Mouse (Mus musculus) left cerebral cortex, adult 18-20 months (tissue): Measurements from ENCODE around the gene Smim20. TPM values are rescaled to one million over a fixed set of nuclear protein-coding genes. Genes with fewer than 3 reads are reported as not detected.
A peak's percentile ranks its signal among the peaks of the same experiment; 100 is the strongest.

ENCODE experiments used
- DNase-seq, 2 experiments: peaks; one replicate each; pipeline ENCODE4 v3.0.0; 2021 to 2022; ENCODE audit warnings: low spot score in 2 of 2, mixed read lengths in 1 of 2
- total RNA-seq, 2 experiments: library from RNA; stranded (reverse); gene quantifications; 2 replicates each; pipeline ENCODE4 v1.2.3; 2021

Smim20 gene
- total RNA-seq, 2 experiments from 2014 or later = 29.2 to 34.2 TPM

DNA sequence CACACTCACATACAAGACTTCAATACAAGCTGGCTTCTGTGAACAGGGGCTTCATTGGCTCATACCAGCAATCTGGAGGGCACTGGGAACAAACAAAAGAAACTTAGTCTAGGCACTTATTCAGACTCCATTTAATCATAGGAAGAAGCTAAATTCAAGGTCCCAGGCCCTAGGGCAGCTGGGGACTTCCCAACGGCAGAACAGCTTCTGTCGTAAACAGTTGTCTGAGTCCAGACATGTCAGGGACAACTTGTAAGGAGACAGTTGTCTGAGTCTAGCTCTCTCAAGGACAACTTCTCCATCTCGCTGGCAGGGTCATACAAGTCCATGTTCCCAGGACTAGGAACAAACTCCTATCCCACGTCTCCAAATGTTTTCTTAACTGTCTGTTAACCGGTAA lies 2.8 kb upstream of the Smim20 start:
- DNase-seq = no peak

DNA sequence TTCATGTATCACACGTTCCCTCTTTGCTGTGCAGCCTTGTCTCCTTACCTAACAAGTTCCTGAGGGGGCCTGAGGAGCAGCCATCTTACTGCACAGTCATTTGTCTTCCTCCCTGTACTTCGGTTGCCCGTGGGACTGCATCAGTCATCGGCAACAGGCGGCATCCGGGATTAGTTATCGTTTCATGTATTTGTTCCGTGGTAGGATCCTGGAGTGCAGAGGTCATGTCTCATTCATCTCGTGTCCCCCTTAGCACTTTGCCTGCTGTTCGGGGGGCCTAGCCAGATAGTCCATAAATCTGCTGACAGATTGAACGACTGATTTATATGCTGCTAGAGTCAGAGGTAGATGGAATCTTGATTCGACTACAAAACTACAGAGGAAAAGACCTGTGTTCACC lies 1.1 kb upstream of the Smim20 start:
- no peak for DNase-seq

DNA sequence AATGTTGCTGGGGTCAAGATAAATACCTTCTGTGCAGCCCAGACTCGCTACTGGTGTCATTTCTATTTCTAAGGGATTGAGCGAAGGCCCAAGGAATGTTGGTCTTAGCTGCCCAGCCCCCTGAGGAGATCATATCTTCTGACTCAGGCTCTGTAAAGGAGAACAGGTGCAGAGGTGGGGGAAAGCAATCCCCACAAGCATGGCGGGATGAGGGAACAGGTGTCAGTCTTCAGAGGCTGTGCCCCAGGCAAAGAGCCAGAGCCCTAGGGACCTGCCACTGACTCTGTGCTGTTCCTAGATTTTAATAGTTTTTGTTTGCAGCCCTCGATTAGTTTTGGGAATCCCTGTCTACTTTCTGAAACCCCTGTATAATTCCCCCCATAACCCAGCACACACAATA lies 702 bp upstream of the Smim20 start:
- DNase-seq = no peak

DNA sequence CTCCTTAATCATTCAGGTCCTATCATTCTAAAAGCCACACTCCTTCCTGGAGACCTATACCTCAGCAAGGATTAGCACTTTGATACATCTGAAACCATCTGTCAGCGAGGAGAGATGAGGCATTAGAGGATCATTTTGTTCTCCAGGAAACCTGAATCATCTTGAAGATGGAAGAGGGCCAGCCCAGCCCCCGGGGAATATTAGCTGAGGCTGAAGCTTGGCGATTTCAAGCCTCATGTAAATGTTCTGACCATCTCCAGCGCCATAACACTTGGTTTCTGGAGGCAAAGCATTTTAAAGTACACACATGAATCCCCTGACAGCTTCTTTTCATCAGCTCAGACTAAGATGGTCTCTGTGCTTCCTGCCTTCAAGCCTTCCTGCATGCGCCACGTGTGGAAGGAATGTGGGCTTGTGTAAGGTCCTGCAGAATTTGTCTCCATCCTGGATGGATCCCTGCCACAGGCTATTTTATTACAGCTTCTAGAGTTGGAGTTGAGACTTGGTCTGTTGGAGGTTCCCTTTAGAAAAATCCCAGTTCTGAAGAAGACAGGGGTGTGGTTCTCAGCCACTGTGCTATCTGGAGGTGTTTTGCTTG lies 1.3 kb downstream of the Smim20 start:
- DNase-seq = no peak

DNA sequence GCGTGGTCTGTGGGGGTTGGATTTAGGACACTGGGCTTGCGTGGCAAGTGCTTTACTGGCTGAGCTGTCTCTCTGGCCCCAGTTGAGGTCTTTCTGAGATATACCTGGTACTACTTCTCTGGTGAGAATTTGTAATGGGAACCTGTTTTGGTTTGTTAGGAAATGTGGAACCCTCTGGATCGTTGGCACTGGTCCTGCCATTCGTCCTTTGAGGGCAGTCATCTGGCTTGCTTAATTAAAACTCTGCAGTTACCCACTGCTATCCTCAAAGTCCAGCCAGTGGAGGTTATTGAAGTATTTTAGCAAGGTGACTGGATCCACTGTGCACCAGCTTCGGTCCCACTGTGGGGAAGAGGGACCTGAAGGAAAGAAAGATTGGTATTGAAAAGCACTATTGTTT lies 2.9 kb downstream of the Smim20 start:
- DNase-seq = no peak

DNA sequence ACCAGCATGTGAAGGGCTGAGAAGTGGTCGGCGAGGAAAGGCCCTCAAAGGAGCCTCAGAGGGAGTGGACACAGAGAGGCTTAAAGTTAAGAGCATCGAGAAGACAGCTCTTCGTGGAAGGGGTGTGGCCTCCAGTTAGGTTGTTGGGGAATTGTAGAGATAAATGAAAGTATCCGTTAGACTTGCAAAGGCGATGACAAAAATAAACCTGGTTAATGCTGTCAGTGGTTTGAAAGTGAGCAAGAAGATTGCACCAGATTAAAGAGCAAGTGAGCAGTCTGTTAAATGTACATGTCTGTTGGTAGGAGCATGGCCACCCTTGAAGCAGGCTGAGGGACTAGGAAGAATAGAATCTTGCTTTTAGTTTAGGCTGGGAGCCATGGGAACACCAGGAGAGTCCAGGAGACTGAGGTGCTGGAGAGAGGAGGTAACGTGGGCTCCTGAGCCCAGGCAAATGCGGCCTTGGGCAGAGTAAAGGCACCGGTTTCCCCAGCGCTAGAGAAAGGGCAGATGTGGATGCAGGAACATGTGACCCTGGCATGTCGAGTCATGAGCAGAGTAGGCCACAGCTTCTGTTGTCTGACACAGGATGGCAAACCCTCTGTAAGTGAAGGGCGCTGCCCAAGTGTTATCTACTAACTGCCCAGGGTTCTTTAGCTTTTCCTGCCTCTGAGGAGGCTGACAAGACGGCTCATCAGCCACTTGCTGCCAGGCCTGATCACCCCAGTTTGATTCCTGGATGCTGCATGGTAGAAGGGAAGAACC lies 4.2 kb downstream of the Smim20 start:
- DNase-seq = no peak

DNA sequence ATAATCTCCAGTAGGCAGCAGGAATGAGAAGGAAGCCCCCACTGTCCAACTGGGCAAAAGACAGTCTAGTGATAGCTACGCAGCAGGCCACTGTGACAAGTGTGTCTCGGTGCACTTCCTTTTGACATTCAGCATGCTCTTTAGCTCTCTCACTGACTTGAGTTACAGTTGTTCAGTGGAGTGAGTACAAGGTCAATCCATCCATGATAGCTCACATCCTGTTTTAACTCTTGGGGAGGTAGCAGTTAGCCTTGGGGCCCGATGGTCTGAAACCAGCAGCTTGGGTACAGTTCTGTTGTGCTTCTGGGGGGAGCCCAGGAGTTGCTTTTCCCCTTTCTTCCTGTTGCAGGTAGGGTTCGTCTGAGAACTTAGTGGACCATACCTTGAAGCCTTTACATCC lies 5.7 kb downstream of the Smim20 start:
- no peak for DNase-seq

DNA sequence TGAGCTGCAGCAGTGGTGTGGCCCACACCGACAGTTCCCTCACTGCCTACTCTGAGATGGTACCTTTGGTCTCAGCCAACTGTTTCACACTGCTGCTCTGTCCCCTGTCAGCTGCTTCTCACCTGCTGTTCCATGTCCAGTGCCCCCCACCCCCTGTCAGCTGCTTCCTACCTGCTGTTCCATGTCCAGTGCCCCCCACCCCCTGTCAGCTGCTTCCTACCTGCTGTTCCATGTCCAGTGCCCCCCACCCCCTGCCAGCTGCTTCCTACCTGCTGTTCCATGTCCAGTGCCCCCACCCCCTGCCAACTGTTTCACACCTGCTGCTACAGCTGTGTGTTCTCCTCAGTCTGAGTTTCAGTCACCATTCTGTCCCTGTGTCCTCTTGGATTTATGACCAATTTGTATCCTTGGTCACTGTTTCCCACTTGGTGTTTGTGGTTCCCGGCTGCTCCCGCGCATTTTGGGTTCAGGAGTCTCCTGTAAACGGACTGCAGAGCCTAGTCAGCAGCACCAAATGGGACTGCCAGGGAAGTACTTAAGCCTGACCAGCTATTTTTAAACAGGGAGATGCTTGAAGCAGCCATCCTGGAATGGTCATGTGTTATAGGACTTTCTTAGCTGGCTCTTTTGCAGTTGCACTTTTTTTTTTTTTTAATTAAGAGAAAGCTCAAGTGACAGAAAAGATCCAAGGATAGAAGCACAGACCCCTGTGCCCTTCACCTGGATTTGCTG lies 7.0 kb downstream of the Smim20 start:
- DNase-seq = no peak

DNA sequence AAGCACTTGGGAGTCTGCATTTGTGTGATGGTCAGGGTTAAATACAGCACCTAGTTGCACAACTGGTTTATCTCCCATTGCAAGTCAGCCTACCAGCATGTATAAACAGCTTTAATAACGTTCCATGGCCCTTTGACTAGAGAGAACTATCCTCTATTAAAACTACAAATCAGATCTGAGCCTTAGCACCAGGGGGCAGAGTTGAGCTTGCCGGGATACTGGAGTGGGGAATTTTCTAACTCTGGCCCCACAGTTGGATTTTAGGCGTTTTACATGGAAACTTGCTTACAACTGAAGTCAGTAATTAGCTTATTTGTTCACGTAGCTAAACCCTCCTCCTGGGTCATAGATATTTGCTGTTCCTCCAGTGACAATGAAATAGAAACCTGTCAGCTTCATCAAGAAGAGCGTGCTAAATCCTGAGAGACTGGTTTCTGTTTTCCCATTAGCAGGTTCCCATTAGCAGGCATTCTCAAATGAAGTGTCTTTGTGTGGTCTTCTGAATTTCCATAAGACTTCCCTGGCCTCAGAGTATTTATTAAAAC lies 8.0 kb downstream of the Smim20 start:
- DNase-seq = peak; percentile 42 to 70

DNA sequence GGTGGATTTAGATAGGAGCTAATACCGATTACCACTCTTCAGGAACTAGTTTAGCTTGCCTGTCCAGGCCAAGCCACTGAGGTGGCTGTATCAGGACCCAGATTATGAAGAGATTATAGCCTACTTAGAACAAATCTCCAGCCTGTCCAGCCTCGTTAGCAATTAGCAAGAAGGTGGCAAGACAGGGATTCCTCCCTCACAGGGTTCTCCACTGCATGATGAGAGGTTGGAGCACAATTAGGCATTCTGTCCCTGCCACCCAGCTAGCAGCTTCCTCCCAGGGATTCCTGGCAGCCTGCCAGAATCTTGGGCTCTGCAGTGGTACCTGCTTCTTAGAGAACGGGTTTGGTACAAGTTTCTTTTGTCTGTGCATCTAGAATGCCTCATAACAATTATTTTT lies 8.5 kb downstream of the Smim20 start:
- no peak for DNase-seq

DNA sequence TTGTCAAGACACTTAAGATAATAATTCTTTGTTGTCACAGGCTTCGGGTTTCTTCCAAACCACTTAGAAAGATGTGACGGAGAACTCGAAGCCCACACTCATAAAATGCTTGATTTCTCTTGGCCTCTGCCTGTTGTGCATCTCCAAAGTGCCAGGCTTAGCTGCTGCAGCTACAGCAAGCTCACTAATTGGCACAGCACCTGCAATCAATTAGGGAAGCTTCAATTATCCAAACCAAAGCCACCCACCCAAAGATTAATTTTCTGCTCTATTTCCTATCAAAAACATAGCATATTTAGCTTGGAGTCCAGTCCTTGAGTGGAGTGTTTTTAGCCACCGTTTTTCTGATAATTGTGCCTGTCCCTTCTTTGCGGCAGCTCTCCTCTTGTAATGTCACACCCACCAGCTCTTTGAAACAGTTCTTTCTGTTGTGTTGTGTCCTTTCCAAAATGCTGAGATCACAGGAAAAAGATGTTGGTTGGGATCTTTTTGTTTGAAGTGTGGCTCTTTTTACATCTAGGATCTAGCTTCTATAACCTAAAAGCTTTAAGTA lies 9.7 kb downstream of the Smim20 start:
- no peak for DNase-seq

DNA sequence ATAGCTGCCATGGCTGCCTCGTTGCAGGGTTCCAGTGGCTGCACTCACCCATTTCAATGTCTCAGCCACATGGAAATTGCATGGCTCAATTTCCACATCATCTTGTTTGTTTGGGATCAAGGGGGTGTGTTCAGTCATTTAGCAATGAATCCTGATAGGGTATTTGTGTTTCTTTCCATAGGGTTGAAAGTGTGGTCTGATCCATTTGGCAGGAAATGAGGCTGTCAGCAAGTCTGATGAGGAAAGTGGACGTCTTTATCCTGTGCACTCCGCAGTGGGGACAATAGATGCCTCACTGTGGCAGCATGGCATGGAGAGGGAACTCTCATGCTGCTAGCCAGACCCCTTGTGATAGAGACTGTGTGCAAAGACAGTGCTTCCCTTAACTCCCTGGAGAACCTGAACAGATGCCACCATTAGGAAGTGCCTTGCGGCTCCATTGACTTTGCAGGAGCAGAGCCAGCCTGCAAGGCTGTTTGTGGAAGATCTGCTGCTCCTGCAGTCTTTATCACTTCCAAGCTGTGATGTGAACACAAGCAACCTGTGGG lies 10.9 kb downstream of the Smim20 start:
- DNase-seq = no peak

DNA sequence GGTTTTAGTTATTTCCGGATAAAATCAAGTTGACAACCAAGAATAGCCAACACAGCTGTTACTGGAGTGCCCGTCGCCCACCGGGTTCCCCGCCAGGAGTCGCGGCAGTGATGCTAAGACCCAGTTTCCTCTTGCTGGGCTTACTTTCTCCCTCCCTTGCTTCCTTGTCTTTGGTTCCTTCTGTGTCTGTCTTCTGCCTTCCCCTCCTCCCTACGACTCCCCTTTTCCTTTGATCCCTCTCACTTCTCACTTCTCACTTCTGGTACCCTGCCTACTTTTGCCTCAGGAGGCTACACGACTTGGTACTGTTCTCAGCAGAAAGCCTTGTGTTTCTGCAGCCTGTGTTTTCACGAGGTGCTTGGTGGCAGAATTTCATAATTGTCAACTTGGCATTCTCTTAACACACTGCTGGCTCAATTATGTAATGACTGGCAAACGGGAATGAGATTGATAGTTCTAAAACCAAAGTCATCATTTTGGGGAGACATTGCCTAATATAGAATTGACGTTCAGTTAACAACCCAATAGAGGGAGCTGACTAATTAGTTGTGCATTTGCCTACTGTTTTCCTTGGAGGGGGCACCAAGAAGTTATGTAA lies 12.4 kb downstream of the Smim20 start:
- DNase-seq = no peak

DNA sequence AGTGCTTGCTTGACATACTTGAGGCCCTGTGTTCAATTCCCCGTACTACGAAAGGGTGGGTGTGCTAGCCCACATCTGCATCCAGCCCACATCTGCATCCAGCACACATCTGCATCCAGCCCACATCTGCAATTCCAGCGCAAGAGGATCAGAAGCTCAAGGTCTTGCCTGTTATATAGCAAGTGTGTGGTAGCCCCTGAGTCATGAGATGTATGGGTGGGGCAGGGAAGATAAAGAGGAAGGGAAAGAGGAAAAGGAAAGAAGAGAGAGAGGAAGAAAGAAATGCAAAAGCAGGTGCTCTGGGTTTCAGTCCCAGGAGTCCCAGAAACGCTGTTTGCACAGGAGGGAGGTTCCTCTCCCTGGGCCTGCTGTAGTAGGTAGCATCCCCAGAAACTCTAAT lies 15.6 kb downstream of the Smim20 start:
- DNase-seq = no peak

DNA sequence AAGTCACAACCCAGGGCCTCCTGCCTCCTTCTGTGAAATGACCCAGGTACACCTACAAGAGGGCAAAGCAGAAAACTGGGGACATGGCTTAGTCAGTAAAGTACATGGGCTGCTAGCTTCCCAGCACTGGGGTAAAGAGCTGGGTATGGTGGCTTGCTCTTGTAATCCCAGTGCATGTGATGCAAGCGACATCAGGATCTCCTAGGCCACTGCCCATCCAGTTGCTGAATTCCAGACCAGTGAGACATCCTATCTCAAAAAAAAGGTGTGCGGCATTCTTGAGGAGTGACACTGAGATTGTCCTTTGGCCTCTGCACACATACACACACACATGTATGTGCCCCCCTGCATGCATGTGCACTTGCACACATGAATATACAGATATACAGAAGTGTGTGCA lies 19.5 kb downstream of the Smim20 start:
- no peak for DNase-seq

DNA sequence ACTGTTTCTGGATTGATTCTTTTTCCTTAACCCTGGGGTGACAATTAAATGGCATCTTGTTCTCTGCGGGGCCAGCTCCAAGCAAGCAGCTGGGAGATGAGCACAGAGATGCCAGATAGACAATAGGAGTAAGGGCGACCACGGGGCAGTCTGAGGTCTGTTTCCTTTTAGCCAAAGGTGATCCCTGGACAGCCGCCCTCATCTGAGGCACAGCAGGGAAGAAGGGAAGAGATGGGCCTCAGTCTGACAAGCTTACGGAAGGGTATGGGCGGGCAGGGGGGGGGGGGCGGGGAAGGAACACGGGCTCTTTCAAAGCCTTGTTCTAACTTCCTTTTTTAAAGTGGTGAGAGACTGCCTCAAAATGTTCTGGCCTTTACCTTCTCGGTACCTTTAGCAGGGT lies 22.6 kb downstream of the Smim20 start:
- DNase-seq = no peak

DNA sequence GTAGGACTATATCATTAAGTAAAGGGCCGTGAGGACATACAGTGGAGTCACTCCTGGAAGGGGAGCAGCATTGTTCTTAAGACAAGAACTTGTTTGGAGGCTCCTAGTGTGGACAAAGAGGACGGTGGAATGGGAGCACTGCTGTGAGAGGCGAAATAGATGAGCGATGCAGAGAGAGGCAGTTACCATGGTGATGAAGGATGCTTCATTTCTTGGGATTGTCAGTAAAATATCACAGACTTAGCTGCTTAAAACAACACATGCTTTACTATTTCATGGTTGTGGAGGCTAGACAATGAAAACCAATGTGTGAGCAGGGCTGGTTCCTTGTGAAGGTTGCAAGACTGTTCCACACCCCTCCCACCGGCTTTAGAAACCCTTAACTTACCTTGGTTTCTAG lies 27.7 kb downstream of the Smim20 start:
- DNase-seq = no peak

DNA sequence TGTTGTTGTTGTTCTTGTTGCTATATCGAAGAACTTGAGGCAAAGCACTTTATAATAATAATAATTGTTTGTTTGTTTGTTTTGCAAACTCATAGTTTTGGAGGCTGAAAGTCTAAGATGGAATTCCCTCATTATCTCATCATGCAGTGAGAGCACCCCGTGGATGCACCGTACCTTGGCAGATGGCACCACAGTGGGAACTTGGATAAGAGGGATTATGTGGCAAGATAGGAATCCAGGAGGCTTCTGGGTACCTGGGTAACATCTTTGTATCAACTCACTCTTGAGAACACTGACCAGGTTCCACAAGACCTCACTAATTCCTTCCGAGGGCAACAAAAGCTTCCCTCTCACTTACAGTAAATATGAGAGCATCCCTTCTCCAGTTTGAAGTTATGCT lies 30.1 kb downstream of the Smim20 start:
- no peak for DNase-seq

DNA sequence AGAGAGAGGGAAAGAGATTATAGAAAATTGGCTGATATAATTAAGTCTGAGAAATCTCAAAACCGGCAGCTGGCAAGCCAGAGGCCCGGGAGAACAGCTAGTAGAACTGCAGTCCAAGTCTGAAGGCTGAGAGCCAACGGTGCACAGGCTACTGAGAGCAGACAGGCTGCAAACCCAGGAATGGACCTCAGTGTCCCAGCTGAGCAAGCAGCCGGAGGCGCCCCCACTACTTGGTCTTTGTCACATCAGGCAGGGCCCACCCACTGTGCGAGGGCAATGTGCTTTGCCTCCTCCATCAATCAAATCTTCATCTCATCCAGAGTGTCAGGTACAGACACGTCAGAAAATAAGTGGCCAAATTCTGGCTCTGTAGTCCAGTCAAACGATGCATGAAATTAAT lies 34.6 kb downstream of the Smim20 start:
- no peak for DNase-seq

DNA sequence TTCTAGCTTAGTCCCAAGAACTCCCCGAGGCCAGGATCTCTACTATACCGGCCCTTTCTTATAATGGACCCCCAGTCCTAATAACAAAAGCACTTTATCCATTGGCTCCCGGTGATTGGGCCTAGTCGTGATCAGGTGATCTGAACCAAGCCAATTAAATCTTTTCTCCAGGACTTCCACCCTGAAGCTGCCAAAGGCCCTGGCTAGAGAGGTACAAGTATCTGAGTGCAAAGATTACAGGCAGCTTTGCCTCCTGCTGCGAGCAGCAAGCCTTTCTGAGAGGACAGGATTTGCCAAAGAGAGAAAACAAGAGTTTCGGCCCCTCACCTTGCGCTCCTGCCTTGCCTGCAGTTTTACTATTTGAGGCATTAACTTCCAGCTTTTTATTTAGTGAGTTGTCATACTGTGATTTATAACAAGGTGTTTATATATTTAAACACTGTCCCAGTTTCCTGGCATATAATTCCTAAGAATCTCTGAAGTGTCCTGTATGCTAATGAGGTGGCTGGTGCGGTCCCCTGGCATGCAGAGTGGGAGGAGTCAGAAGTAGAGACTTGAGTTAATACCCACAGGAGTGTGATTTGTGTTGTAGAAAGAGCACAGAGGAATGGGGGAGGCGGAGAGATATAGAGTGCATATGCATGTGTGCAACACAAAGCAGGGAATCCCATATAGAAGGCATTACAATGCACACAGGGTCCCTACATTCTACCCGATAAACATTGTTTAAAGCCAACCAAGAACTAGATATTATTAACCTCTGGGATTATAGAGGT lies 36.2 kb downstream of the Smim20 start:
- DNase-seq = no peak
